Mouse (Mus musculus) cerebellum, adult 2 months (tissue): ENCODE measurements around the gene Actg1. TPM values are rescaled to one million over a fixed set of nuclear protein-coding genes. Genes with fewer than 3 reads are reported as not detected.
A peak's percentile ranks its signal among the peaks of the same experiment; 100 is the strongest.

ENCODE experiments used
- DNase-seq, 2 experiments: peaks; one replicate each; pipeline ENCODE4 v3.0.0; 2021
- H3K27ac ChIP-seq: fragments of 200-500 bp; 2 replicates; pipeline ENCODE4 v1.5.1; 2012; ENCODE audit warnings: low read length, control low read depth, inconsistent platforms; ENCODE audit not compliant: insufficient read depth
- H3K27me3 ChIP-seq: fragments of 200-500 bp; 2 replicates; pipeline ENCODE4 v1.6.1; 2012; ENCODE audit warnings: inconsistent platforms, mild to moderate bottlenecking, low read length, moderate library complexity; ENCODE audit not compliant: control insufficient read depth, insufficient read depth
- H3K4me1 ChIP-seq: fragments of 200-500 bp; 2 replicates; pipeline ENCODE4 v1.6.1; 2011; ENCODE audit warnings: low read length; ENCODE audit not compliant: control insufficient read depth, insufficient read depth
- H3K4me3 ChIP-seq: fragments of 200-500 bp; replicated peaks from 2 replicates; pipeline ENCODE3; 2011; ENCODE audit warnings: mild to moderate bottlenecking, low read depth, low read length, control low read depth; ENCODE audit not compliant: insufficient read depth
- CTCF ChIP-seq: fragments of 200-500 bp; IDR thresholded peaks from 2 replicates; pipeline ENCODE4 v1.5.1; 2011; ENCODE audit warnings: low read depth, mild to moderate bottlenecking, control low read depth, low read length, moderate library complexity, borderline replicate concordance; ENCODE audit not compliant: insufficient read depth
- POLR2A ChIP-seq: fragments of 200-500 bp; IDR thresholded peaks from 2 replicates; pipeline ENCODE4 v1.6.1; 2011; ENCODE audit warnings: low read length, control low read depth, borderline replicate concordance; ENCODE audit not compliant: insufficient read depth
- WGBS: fragments of 180-500 bp; shearing (Covaris S2); methylation state at CpG from one replicate; pipeline ENCODE4 v1.1.7; 2018; 5-methylcytosine and 5-hydroxymethylcytosine counted together
- polyA plus RNA-seq: library from polyadenylated mRNA; depleted of rRNA; stranded (reverse); fragments of >200 nt; gene quantifications from 2 replicates; pipeline ENCODE4 v1.2.3, GENCODE M21; 2012

The Actg1 gene
- polyA plus RNA-seq, 1 experiment, result 834 TPM

DNA sequence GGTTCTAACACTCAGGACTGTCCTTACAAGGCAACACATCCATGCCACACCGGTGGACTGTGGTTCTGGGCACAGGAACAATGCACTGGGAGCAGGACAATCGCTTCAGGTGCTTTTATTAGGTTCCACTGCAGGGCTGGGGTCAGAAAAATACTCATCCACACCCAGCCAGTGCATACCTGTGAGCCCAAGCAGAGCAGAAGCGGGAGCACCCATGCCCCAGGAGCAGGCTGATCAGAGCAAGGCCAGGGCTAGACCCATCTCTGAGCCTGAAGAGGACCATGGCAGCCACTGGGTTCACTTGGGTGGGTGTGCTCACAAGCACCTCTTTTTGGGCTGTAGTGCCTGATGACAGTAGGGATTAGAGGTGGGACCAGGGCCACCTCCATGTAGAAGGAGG, 31.9 kb upstream of the Actg1 start:
- H3K4me3 ChIP-seq, result no peak overlapping the region
- 94% methylated on average over 3 of the region's 3 CpGs for WGBS
- TF ChIP-seq POLR2A, result no peak
- no peak for TF ChIP-seq CTCF

DNA sequence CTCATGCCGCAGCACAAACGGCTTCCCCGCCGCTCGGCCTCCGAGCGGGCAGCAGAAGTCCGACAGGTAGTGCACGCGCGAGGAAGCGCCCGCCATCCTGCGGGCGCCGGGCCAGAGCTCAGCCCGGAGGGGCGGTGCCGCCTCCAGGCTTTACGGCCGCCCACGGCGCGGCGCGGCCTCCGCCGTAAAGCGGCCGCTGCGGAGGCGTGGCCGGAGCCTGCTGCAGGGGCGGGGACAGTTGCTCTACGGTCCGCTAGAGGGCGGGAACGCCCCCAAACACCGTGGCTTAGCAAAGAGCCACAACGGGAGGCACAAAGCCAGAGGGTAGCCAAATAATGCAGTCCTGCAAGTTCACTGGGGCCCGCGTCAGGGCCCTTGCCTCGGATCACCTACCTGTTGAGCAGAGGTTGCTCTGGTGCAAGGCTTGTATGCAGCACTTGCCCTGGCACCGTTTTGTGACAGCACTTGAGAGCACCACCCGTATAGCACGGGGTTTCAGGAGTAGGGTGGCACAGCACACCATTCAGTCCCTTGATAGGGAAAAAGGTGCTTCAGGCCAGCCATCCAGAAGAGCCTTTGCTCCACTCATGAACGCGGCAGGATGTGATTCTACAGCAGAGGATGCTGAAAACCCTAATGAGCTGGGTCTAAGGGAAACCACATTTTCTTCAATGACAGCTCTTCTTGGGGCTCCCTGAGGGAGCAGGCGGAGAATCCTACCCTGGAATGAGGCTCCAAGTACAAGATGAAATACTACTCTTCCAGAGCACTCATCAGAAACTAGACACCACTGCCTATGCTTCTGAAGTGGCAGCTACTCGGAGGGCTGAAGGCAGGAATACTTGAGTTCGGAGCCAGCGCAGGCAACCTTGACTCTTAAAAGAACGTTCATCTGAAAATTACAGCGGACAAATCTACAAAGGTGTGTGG, 30.5 kb upstream of the Actg1 start, which contains the start of gene Faap100:
Faap100 (minus strand) TSS at position 154 of the 930 bp plus-strand sequence.
- H3K27ac ChIP-seq, result no peak within 1 kb of the TSS
- peaks cover 8% of the 10 kb centered on the region for H3K4me1 ChIP-seq
- 0 out of 2 replicates have a peak, but pooled peaks have one; percentile 50 for TF ChIP-seq POLR2A
- peak; percentile 58 for TF ChIP-seq CTCF
- H3K4me3 ChIP-seq, result peak within 1 kb of the TSS; percentile 84
- no peaks in the 10 kb centered on the region for H3K27me3 ChIP-seq
- WGBS, result 8% methylated on average over 54 of the region's 54 CpGs
- peak; percentile 84 to 86 for DNase-seq

More for the DNA sequence above, 31.9 kb upstream of the Actg1 start:
- Histone ChIP-seq H3K4me1 (peaks cover 8% of the 10 kb centered on the region), H3K27me3 (no peaks in the 10 kb centered on the region), H3K27ac (no peak overlapping the region)
- DNase-seq, result no peak

- H3K27me3 ChIP-seq, result no peaks in the 10 kb centered on the region
- no peak overlapping the region for H3K27ac ChIP-seq
- TF ChIP-seq POLR2A (no peak), CTCF (no peak)
- peaks cover 8% of the 10 kb centered on the region for H3K4me1 ChIP-seq
- H3K4me3 ChIP-seq, result peak overlapping the region; percentile 84
- peak in 1 of 2 experiments; percentile 60 for DNase-seq
- WGBS, result 1% methylated on average over 37 of the region's 40 CpGs
These were observed 29.8 kb upstream of the Actg1 start for GRCm38 (mm10) chr11:120378031-120378610.

GRCm38 (mm10) chr11:120377337-120377736, 29.0 kb upstream of the Actg1 start:
- no peaks in the 10 kb centered on the region for H3K27me3 ChIP-seq
- 49% methylated on average over 10 of the region's 10 CpGs for WGBS
- H3K27ac ChIP-seq, result no peak overlapping the region
- TF ChIP-seq POLR2A (no peak), CTCF (no peak)
- H3K4me1 ChIP-seq, result peaks cover 8% of the 10 kb centered on the region
- peak overlapping the region; percentile 84 for H3K4me3 ChIP-seq
- DNase-seq, result no peak

GRCm38 (mm10) chr11:120376302-120377160, 28.2 kb upstream of the Actg1 start:
- H3K27ac ChIP-seq, result no peak overlapping the region
- no peak for TF ChIP-seq POLR2A
- TF ChIP-seq CTCF, result no peak
- no peak overlapping the region for H3K4me3 ChIP-seq
- DNase-seq, result no peak
- no peaks in the 10 kb centered on the region for H3K27me3 ChIP-seq
- WGBS, result 88% methylated on average over 17 of the region's 17 CpGs
- H3K4me1 ChIP-seq, result peaks cover 8% of the 10 kb centered on the region

DNA sequence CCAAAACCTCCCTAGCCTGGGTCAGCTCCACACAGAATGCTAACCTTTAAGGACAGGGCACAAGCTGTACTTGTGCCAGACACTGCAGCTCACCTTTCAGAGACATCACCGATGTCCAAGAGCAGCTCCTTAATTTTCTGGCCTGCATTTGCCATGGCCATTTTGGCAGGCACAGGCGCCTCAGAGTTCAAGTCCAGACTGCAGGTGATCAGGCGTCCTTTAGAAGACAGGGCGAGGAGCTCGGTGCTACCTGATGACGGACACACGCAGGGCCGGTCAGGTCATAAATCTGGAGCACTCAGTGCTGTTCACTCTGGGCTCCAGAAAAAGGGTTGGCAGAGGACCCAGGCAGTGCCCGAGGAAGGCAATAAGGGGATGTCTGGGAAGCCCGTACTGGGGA, 27.0 kb upstream of the Actg1 start:
- no peak for TF ChIP-seq CTCF
- TF ChIP-seq POLR2A, result no peak
- peaks cover 8% of the 10 kb centered on the region for H3K4me1 ChIP-seq
- no peaks in the 10 kb centered on the region for H3K27me3 ChIP-seq
- H3K27ac ChIP-seq, result no peak overlapping the region
- H3K4me3 ChIP-seq, result no peak overlapping the region
- 88% methylated on average over 10 of the region's 10 CpGs for WGBS
- no peak for DNase-seq
